Comparison of ENCODE assay signal across 21 mouse cellular contexts in genomic region chr11:61102397-61103339, GRCm38 (mm10). TPM values are rescaled to one million over a fixed set of nuclear protein-coding genes. Genes with fewer than 3 reads are reported as not detected.
DNase-seq lines count a peak whose midpoint lies in the region; ATAC-seq and TF ChIP-seq lines count a peak whose summit lies in the region.
"Had no signal": no experiment of that assay in that cellular context is flagged by ENCODE, and none has a peak within 500 bp of the region (broad histone marks: within the 10 kb centered on the region; RNA-seq: fewer than 3 reads in every experiment).

No protein-coding gene starts in this region.

- H3K9ac ChIP-seq in kidney, postnatal 0 days (ENCODE audit: low read depth, low read length), result no peak overlapping the region
- no peak overlapping the region for H3K9ac ChIP-seq in midbrain, embryonic 12.5 days (replicated peaks)
- H3K9ac ChIP-seq in midbrain, embryonic 15.5 days, result no peak overlapping the region
- H3K9ac ChIP-seq: embryonic facial prominence, embryonic 15.5 days; heart, embryonic 15.5 days; intestine, embryonic 15.5 days had no signal

- H3K9me3 ChIP-seq in kidney, postnatal 0 days (replicated peaks; ENCODE audit: low read length), result no peaks in the 10 kb centered on the region
- H3K9me3 ChIP-seq in midbrain, embryonic 12.5 days, result no peaks in the 10 kb centered on the region
- H3K9me3 ChIP-seq in midbrain, embryonic 15.5 days, result no peaks in the 10 kb centered on the region
- H3K9me3 ChIP-seq: embryonic facial prominence, embryonic 15.5 days; heart, embryonic 15.5 days; intestine, embryonic 15.5 days had no signal

- no peak for TF ChIP-seq CTCF in kidney, postnatal 0 days (IDR thresholded peaks at IDR 0.05; ENCODE audit: low read depth)

- 0 out of 2 replicates have a peak, but pooled peaks have one; percentile 21 for ATAC-seq in kidney, postnatal 0 days (replicated peaks; ENCODE audit: low FRiP score, low read depth)
- ATAC-seq in midbrain, embryonic 12.5 days (ENCODE audit: low FRiP score, low read depth), result no peak
- ATAC-seq in midbrain, embryonic 15.5 days (replicated peaks), result no peak
- ATAC-seq: hindbrain, embryonic 16.5 days; intestine, embryonic 15.5 days had no signal

- H3K36me3 ChIP-seq in kidney, postnatal 0 days (ENCODE audit: insufficient read depth, low read length), result no peaks in the 10 kb centered on the region
- no peaks in the 10 kb centered on the region for H3K36me3 ChIP-seq in midbrain, embryonic 12.5 days
- H3K36me3 ChIP-seq in midbrain, embryonic 15.5 days (replicated peaks), result no peaks in the 10 kb centered on the region
- H3K36me3 ChIP-seq: embryonic facial prominence, embryonic 15.5 days; heart, embryonic 15.5 days; intestine, embryonic 15.5 days had no signal

- H3K4me2 ChIP-seq in kidney, postnatal 0 days (ENCODE audit: low read length), result no peak overlapping the region
- 0 out of 2 replicates have a peak overlapping the region, but pooled peaks have one; percentile 1 for H3K4me2 ChIP-seq in midbrain, embryonic 12.5 days (replicated peaks)
- no peak overlapping the region for H3K4me2 ChIP-seq in midbrain, embryonic 15.5 days
- H3K4me2 ChIP-seq: embryonic facial prominence, embryonic 15.5 days; heart, embryonic 15.5 days; intestine, embryonic 15.5 days had no signal

- H3K4me1 ChIP-seq in kidney, postnatal 0 days (replicated peaks; ENCODE audit: insufficient read depth, low read length), result no peaks in the 10 kb centered on the region
- H3K4me1 ChIP-seq in midbrain, embryonic 12.5 days, result peaks cover 10% of the 10 kb centered on the region
- peaks cover 16% of the 10 kb centered on the region for H3K4me1 ChIP-seq in midbrain, embryonic 15.5 days
- H3K4me1 ChIP-seq: intestine, embryonic 15.5 days had no signal

- no peak for DNase-seq in kidney, postnatal 0 days (ENCODE audit: low spot score)
- DNase-seq in kidney, postnatal 25 days, result no peak
- peak; percentile 48 for DNase-seq in R1 (ENCODE audit: low read depth, low spot score)
- peak; percentile 30 for DNase-seq in retina, postnatal 1 day
- DNase-seq in spleen, adult 12 weeks (ENCODE audit: low spot score), result no peak
- no peak for DNase-seq in kidney, adult 8-10 months
- DNase-seq: adrenal gland, postnatal 10 days; cerebellum, adult 9-10 months; gastrocnemius, postnatal 25 days; heart, adult 2 months; heart, postnatal 4 days; kidney, adult 9 months; kidney, postnatal 36 days; lung, postnatal 10 days; right cerebral cortex, postnatal 25 days had no signal

- H3K4me3 ChIP-seq in kidney, postnatal 0 days (replicated peaks; ENCODE audit: low read depth, low read length), result no peak overlapping the region
- H3K4me3 ChIP-seq in midbrain, embryonic 12.5 days, result no peak overlapping the region
- no peak overlapping the region for H3K4me3 ChIP-seq in midbrain, embryonic 15.5 days
- H3K4me3 ChIP-seq: embryonic facial prominence, embryonic 15.5 days; heart, adult 2 months; heart, embryonic 15.5 days; intestine, embryonic 15.5 days had no signal

- WGBS in kidney, postnatal 0 days, result 74% methylated on average over 12 of the region's 13 CpGs
- WGBS in midbrain, embryonic 12.5 days, result 48% methylated on average over 13 of the region's 13 CpGs
- 36% methylated on average over 13 of the region's 13 CpGs for WGBS in midbrain, embryonic 15.5 days

- no peaks in the 10 kb centered on the region for H3K27me3 ChIP-seq in kidney, postnatal 0 days (ENCODE audit: insufficient read depth, low read length)
- peaks cover 9% of the 10 kb centered on the region; the same call in 1 of the 2 replicates for H3K27me3 ChIP-seq in midbrain, embryonic 12.5 days
- 0 out of 2 replicates have a peak, but pooled peaks cover 4% of the 10 kb centered on the region for H3K27me3 ChIP-seq in midbrain, embryonic 15.5 days (replicated peaks)
- H3K27me3 ChIP-seq: embryonic facial prominence, embryonic 15.5 days; intestine, embryonic 15.5 days had no signal

- H3K27ac ChIP-seq in kidney, postnatal 0 days, result no peak overlapping the region
- H3K27ac ChIP-seq in midbrain, embryonic 12.5 days (replicated peaks), result no peak overlapping the region
- H3K27ac ChIP-seq in midbrain, embryonic 15.5 days, result no peak overlapping the region
- H3K27ac ChIP-seq: embryonic facial prominence, embryonic 15.5 days; heart, adult 2 months; heart, embryonic 15.5 days; intestine, embryonic 15.5 days had no signal

RNA-seq across cellular contexts. Expression of gene Tnfrsf13b, which starts 23.9 kb away (rescaled TPM):
- 1.2 and 1.7 TPM in 2 replicates for polyA plus RNA-seq in kidney, postnatal 0 days (2015; fragmentation: Nextera tagmentation; extraction: Ambion mirVana)
- polyA plus RNA-seq in midbrain, embryonic 12.5 days (2016; fragmentation: Nextera tagmentation; extraction: Ambion mirVana), result 0.68 and 1.6 TPM in 2 replicates
- 0.57 and 1.1 TPM in 2 replicates for polyA plus RNA-seq in midbrain, embryonic 15.5 days (2015; fragmentation: Nextera tagmentation; extraction: Ambion mirVana)

Comparison
In these comparisons a context has a peak if more than half of its experiments do, and no peak if none do; other contexts are left out.
1. DNase-seq: peak in R1 (single experiment) and retina, postnatal 1 day (single experiment); none in kidney, postnatal 0 days (single experiment), kidney, postnatal 25 days (0 of 2), spleen, adult 12 weeks (single experiment) and kidney, adult 8-10 months (0 of 2).